23 mouse cellular contexts compared by ENCODE assay signal in the genomic region with DNA sequence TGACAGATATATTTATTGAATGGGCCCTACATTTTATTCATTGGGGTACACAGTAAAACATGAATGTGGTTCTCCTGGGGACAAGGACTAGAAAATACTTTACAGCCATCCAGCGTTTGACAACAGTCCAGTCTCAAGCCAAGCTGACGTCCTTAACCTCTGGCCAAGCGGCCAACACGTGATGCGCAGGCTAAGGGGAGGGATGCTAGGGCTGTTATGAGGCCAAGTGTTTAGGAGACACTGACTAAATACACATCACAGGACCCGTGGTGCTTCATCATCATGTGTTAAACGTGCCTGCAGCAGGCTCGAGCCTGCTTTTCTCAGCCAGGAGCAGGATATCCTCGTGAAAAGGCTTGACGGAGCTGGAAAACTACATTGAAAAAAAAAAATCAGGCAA.
"Had no signal": no experiment of that assay in that cellular context is flagged by ENCODE, and none has a peak within 500 bp of the region (broad histone marks: within the 10 kb centered on the region; RNA-seq: fewer than 3 reads in every experiment).

No protein-coding gene starts in this region.

- H3K36me3 ChIP-seq: heart, embryonic 13.5 days; heart, embryonic 15.5 days; hindbrain, embryonic 13.5 days; hindbrain, embryonic 15.5 days; kidney, embryonic 15.5 days; limb, embryonic 13.5 days; limb, embryonic 15.5 days; liver, embryonic 12.5 days had no signal

- H3K27ac ChIP-seq: heart, adult 2 months; heart, embryonic 13.5 days; heart, embryonic 15.5 days; hindbrain, embryonic 13.5 days; hindbrain, embryonic 15.5 days; hindbrain, postnatal 0 days; kidney, embryonic 15.5 days; kidney, postnatal 0 days; limb, embryonic 13.5 days; limb, embryonic 15.5 days; liver, embryonic 12.5 days; liver, embryonic 14.5 days had no signal

- H3K4me3 ChIP-seq: heart, adult 2 months; heart, embryonic 13.5 days; heart, embryonic 15.5 days; hindbrain, embryonic 13.5 days; hindbrain, embryonic 15.5 days; kidney, embryonic 15.5 days; limb, embryonic 13.5 days; limb, embryonic 15.5 days; liver, embryonic 12.5 days had no signal

- DNase-seq: gastrocnemius, postnatal 14 days; gastrocnemius, postnatal 36 days; kidney, adult 11 months; kidney, adult 2 months; kidney, adult 9 months; kidney, postnatal 14 days; kidney, postnatal 36 days; layer of hippocampus, adult 9-11 months; layer of hippocampus, postnatal 36 days; left cerebral cortex, postnatal 4 days had no signal

- H3K9me3 ChIP-seq: heart, embryonic 13.5 days; heart, embryonic 15.5 days; hindbrain, embryonic 15.5 days; limb, embryonic 15.5 days; liver, embryonic 12.5 days had no signal

- H3K27me3 ChIP-seq: heart, embryonic 13.5 days; heart, embryonic 15.5 days; hindbrain, embryonic 13.5 days; hindbrain, embryonic 15.5 days; kidney, embryonic 15.5 days; limb, embryonic 13.5 days; limb, embryonic 15.5 days; liver, embryonic 12.5 days had no signal

- H3K9ac ChIP-seq: heart, embryonic 13.5 days; heart, embryonic 15.5 days; hindbrain, embryonic 13.5 days; hindbrain, embryonic 15.5 days; kidney, embryonic 15.5 days; limb, embryonic 13.5 days; limb, embryonic 15.5 days; liver, embryonic 12.5 days; liver, embryonic 14.5 days had no signal

- H3K4me1 ChIP-seq: heart, embryonic 13.5 days; heart, embryonic 15.5 days; hindbrain, embryonic 13.5 days; hindbrain, embryonic 15.5 days; limb, embryonic 13.5 days; limb, embryonic 15.5 days; liver, embryonic 12.5 days had no signal

- H3K4me2 ChIP-seq: heart, embryonic 13.5 days; heart, embryonic 15.5 days; hindbrain, embryonic 13.5 days; hindbrain, embryonic 15.5 days; kidney, embryonic 15.5 days; limb, embryonic 13.5 days; limb, embryonic 15.5 days; liver, embryonic 12.5 days had no signal

- ATAC-seq: hindbrain, postnatal 0 days; intestine, embryonic 16.5 days; liver, embryonic 12.5 days had no signal
